Mouse (Mus musculus): ENCODE measurements around the gene Mau2.

DNA sequence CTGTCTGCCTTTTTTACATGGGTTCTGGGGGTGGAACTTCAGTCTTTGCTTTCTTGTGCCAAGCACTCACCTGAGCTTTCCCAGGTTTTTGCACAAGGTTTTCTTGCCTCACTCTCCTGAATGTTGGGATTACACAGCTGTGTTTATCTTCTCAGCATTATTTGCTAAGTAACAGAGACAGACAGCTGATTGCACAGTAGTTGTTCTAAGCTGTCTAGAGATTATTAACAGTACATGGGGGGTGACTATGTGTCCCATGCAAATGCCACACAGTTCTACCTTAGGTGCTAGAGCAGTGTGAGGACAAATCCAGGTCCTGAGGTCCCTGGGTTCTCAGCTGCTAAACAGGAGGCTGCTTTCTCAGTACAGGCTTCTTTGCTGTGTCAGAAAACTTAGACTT lies 7.1 kb upstream of the Mau2 start:
- TF ChIP-seq GATA1 (IDR thresholded peaks at IDR 0.05; ENCODE audit: low read length) (no peak), TAL1 (IDR thresholded peaks at IDR 0.05; ENCODE audit: low read length) (no peak)

Data from erythroblast, embryonic 14.5 days (primary cell).